Mouse (Mus musculus) neural tube, embryonic 11.5 days (tissue): ENCODE measurements at regions not wholly inside any gene's neighbourhood (a gene's known extent, or its start where the extent isn't known, plus 50 kb on each side); places are given as distances from the start of the nearest gene placed in this dataset.

Source experiments
- ATAC-seq: fragments of 200-750 bp; cut with Nextera tagmentation; 2 replicates; pipeline ENCODE4 v1.8.0; 2017; ENCODE audit warnings: moderate number of reproducible peaks, mild to moderate bottlenecking, moderate TSS enrichment, moderate library complexity; ENCODE audit not compliant: insufficient read depth, low FRiP score, low TSS enrichment
- DNase-seq: peaks from one replicate; pipeline ENCODE4 v3.0.0-alpha.2; 2015; ENCODE audit warnings: low spot score
- H3K27ac ChIP-seq: fragments of 300-500 bp; sonication (generic); 2 replicates; pipeline ENCODE4 v1.5.1; 2014; ENCODE audit warnings: low read depth, mild to moderate bottlenecking, low read length
- H3K27me3 ChIP-seq: fragments of 300-500 bp; sonication (generic); 2 replicates; pipeline ENCODE4 v1.6.1; 2014; ENCODE audit warnings: mild to moderate bottlenecking, low read length, mixed read lengths; ENCODE audit not compliant: control insufficient read depth, insufficient read depth
- H3K36me3 ChIP-seq: fragments of 300-500 bp; sonication (generic); 2 replicates; pipeline ENCODE4 v1.6.1; 2014; ENCODE audit warnings: mild to moderate bottlenecking, low read length, moderate library complexity, mixed read lengths; ENCODE audit not compliant: control insufficient read depth, insufficient read depth
- H3K4me1 ChIP-seq: fragments of 300-500 bp; sonication (generic); 2 replicates; pipeline ENCODE4 v1.6.1; 2014; ENCODE audit warnings: low read length, mixed read lengths; ENCODE audit not compliant: control insufficient read depth, insufficient read depth
- H3K4me2 ChIP-seq: fragments of 300-500 bp; sonication (generic); 2 replicates; pipeline ENCODE4 v1.6.1; 2014; ENCODE audit warnings: low read depth, mild to moderate bottlenecking, moderate library complexity
- H3K4me3 ChIP-seq: fragments of 300-500 bp; sonication (generic); 2 replicates; pipeline ENCODE4 v1.5.1; 2014; ENCODE audit warnings: low read depth, low read length
- H3K9ac ChIP-seq: fragments of 300-500 bp; sonication (generic); 2 replicates; pipeline ENCODE4 v1.6.1; 2014; ENCODE audit warnings: mild to moderate bottlenecking, low read length
- H3K9me3 ChIP-seq: fragments of 300-500 bp; sonication (generic); 2 replicates; pipeline ENCODE4 v1.6.1; 2016; ENCODE audit warnings: low read length; ENCODE audit not compliant: control insufficient read depth
- WGBS: fragments of 180-500 bp; shearing (Covaris S2); extraction: QIAGEN DNeasy Blood & Tissue Kit; methylation state at CpG from one replicate; pipeline ENCODE4 v1.1.7; 2014; 5-methylcytosine and 5-hydroxymethylcytosine counted together

DNA sequence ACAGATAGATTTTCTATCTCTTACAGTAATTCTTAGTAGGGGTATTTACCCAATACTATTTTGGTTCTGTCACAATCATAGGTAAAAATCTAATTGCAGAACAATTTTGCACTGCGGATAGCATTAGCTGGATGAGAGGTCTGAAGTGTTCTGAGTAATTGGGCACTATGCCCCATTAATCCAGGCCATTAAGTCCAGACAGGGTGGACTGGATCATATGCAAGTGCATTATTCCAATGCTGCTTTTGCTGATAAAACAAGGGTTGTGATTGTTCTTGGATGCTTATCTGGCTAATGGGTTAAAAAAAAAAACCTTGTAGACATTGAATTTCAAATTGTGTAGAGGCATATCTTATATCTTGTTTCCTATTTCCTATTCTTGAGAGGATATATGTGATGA, 1732.6 kb upstream of the Gm6569 start:
- Histone ChIP-seq H3K27me3 (no peaks in the 10 kb centered on the region), H3K4me1 (no peaks in the 10 kb centered on the region), H3K4me3 (no peak overlapping the region), H3K4me2 (no peak overlapping the region), H3K27ac (no peak overlapping the region), H3K36me3 (no peaks in the 10 kb centered on the region), H3K9ac (no peak overlapping the region), H3K9me3 (no peaks in the 10 kb centered on the region)
- ATAC-seq: no peak
- DNase-seq: no peak
- WGBS: 84% methylated on average over 1 of the region's 1 CpGs

DNA sequence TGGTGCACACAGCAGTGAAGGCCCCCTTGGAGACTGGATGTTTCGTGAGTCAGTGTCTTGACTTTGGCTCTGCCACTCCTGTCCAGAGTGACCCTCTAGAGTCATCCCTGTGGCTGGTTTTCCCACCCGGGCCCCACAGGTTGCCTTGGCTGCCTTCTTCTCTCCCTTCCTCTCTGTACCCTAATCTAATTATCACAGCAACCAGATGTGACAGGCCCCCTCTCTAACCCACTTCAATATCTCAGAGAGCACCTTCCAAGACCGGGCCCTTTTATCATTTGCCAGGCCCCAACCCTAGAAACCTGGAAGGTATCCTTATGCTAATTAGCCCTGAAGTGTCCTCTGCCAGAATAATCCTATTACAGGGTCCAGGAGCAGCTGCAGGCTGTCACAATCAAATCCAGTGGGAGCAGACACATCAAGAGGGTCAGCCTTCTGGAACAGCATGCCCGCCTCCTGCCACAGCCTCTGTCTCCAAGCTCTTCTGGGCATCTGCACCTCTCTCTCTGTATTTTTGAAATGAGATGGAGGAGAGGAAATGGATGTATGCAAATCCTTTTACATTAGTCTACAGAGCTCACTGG, 1728.4 kb upstream of the Gm6569 start:
- H3K36me3 ChIP-seq: no peaks in the 10 kb centered on the region
- no peak overlapping the region for H3K4me3 ChIP-seq
- DNase-seq: no peak
- no peaks in the 10 kb centered on the region for H3K9me3 ChIP-seq
- no peaks in the 10 kb centered on the region for H3K27me3 ChIP-seq
- H3K4me1 ChIP-seq: no peaks in the 10 kb centered on the region
- ATAC-seq: no peak
- no peak overlapping the region for H3K9ac ChIP-seq
- 78% methylated on average over 4 of the region's 4 CpGs for WGBS
- no peak overlapping the region for H3K4me2 ChIP-seq
- H3K27ac ChIP-seq: no peak overlapping the region

- Histone ChIP-seq H3K4me1 (no peaks in the 10 kb centered on the region), H3K4me3 (no peak overlapping the region), H3K27me3 (no peaks in the 10 kb centered on the region), H3K27ac (no peak overlapping the region), H3K4me2 (no peak overlapping the region), H3K9ac (no peak overlapping the region), H3K36me3 (no peaks in the 10 kb centered on the region), H3K9me3 (no peaks in the 10 kb centered on the region)
- ATAC-seq (no peak), DNase-seq (no peak)
- 95% methylated on average over 1 of the region's 1 CpGs for WGBS
Measured at GRCm38 (mm10) chr15:72110520-72110919, 1723.8 kb upstream of the Gm6569 start.

GRCm38 (mm10) chr15:72116772-72117171, 1717.6 kb upstream of the Gm6569 start:
- no peak overlapping the region for H3K9ac ChIP-seq
- no peak overlapping the region for H3K4me2 ChIP-seq
- H3K4me1 ChIP-seq: no peaks in the 10 kb centered on the region
- no peak overlapping the region for H3K4me3 ChIP-seq
- no peaks in the 10 kb centered on the region for H3K27me3 ChIP-seq
- 91% methylated on average over 4 of the region's 4 CpGs for WGBS
- no peaks in the 10 kb centered on the region for H3K9me3 ChIP-seq
- DNase-seq (no peak), ATAC-seq (no peak)
- H3K36me3 ChIP-seq: no peaks in the 10 kb centered on the region
- no peak overlapping the region for H3K27ac ChIP-seq

GRCm38 (mm10) chr15:72134226-72134625, 1700.1 kb upstream of the Gm6569 start:
- Histone ChIP-seq H3K36me3 (no peaks in the 10 kb centered on the region), H3K27me3 (no peaks in the 10 kb centered on the region), H3K4me1 (no peaks in the 10 kb centered on the region), H3K9me3 (no peaks in the 10 kb centered on the region), H3K27ac (no peak overlapping the region), H3K9ac (no peak overlapping the region), H3K4me3 (no peak overlapping the region), H3K4me2 (no peak overlapping the region)
- ATAC-seq (no peak), DNase-seq (no peak)
- 83% methylated on average over 8 of the region's 8 CpGs for WGBS

DNA sequence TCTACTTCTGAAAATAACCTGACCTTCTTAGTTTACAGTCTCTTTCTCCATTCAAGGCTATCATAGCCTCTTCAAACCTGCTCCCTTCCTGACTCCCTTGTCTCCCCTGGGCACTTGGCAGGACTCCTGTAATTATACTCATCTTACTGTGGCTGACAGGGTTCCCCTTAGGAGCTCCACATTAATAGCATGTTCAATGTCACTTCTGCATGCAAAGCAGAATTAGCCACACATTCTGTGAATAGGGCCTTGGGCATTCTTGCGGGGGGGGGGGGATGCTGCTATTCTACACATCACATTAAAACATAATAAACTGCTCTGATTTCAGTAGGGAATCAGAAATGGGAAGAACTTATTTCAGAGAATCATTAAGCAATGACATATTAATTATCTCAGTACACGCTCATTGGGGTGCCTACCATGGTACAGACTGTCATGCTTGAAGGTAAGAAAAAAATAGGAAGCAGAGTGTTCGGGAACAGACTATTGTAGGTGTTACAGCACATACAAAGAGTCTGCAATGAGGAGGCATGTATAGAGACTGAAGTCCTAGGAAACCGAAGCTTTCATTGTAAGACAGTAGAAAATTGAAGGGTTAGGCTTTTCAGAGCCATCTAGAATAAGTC, 1698.3 kb upstream of the Gm6569 start:
- DNase-seq (no peak), ATAC-seq (no peak)
- Histone ChIP-seq H3K27ac (no peak overlapping the region), H3K36me3 (no peaks in the 10 kb centered on the region), H3K9me3 (no peaks in the 10 kb centered on the region), H3K9ac (no peak overlapping the region), H3K4me2 (no peak overlapping the region), H3K4me3 (no peak overlapping the region), H3K4me1 (no peaks in the 10 kb centered on the region), H3K27me3 (no peaks in the 10 kb centered on the region)
- 86% methylated on average over 4 of the region's 4 CpGs for WGBS

DNA sequence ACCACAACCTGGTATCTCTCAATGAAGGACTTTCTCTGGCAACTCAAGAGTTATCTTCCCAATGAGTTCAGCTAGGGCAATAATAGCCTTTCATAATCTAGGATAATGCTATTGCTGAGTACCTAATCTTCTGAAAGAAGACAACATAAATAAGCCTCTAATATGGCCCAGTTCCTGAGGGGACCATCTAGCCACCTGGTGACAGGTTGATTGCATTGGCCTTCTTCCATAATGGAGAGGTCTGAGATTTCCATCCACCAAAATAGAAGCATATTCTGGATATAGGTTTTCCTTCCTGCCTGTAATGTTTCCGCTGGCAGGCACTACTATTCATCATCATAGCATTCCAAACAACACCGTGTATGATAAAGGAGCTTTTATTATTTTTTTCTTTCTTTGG, 1694.2 kb upstream of the Gm6569 start:
- H3K4me1 ChIP-seq: no peaks in the 10 kb centered on the region
- H3K4me3 ChIP-seq: no peak overlapping the region
- H3K36me3 ChIP-seq: no peaks in the 10 kb centered on the region
- H3K9ac ChIP-seq: no peak overlapping the region
- no peaks in the 10 kb centered on the region for H3K9me3 ChIP-seq
- no peak overlapping the region for H3K27ac ChIP-seq
- 91% methylated on average over 2 of the region's 2 CpGs for WGBS
- DNase-seq: no peak
- H3K27me3 ChIP-seq: no peaks in the 10 kb centered on the region
- no peak for ATAC-seq
- H3K4me2 ChIP-seq: no peak overlapping the region

- Histone ChIP-seq H3K9me3 (no peaks in the 10 kb centered on the region), H3K9ac (no peak overlapping the region), H3K36me3 (no peaks in the 10 kb centered on the region), H3K4me3 (no peak overlapping the region), H3K27me3 (no peaks in the 10 kb centered on the region), H3K27ac (no peak overlapping the region), H3K4me1 (no peaks in the 10 kb centered on the region), H3K4me2 (no peak overlapping the region)
- DNase-seq (no peak), ATAC-seq (no peak)
- WGBS: 74% methylated on average over 6 of the region's 6 CpGs
Measured at GRCm38 (mm10) chr15:72150581-72150980, 1683.8 kb upstream of the Gm6569 start.

DNA sequence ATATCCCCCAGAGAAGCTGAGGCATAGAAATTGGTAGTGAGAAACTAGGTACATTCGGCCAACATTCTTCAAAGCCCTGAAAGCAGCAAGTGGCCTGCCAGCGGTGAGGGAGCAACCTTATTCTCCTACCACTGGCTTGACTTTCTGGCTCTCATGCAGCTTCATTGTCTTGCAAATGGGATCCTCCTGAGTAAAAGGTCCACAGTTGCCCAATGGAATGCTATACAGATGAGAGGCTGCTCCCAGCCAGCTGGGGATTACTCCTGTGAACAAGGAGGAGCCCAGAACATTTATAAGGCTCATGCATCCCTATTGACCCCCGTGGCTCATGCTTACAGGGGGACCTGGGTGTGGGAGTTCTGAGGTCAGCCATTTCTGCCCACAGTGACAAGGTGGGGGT, 1675.9 kb upstream of the Gm6569 start:
- Histone ChIP-seq H3K27ac (no peak overlapping the region), H3K4me1 (no peaks in the 10 kb centered on the region), H3K9me3 (no peaks in the 10 kb centered on the region), H3K4me2 (no peak overlapping the region), H3K27me3 (no peaks in the 10 kb centered on the region), H3K4me3 (no peak overlapping the region), H3K9ac (no peak overlapping the region), H3K36me3 (no peaks in the 10 kb centered on the region)
- ATAC-seq: no peak
- no peak for DNase-seq
- 59% methylated on average over 3 of the region's 3 CpGs for WGBS
